Comparison of ENCODE assay signal across 23 mouse cellular contexts in the genomic region with DNA sequence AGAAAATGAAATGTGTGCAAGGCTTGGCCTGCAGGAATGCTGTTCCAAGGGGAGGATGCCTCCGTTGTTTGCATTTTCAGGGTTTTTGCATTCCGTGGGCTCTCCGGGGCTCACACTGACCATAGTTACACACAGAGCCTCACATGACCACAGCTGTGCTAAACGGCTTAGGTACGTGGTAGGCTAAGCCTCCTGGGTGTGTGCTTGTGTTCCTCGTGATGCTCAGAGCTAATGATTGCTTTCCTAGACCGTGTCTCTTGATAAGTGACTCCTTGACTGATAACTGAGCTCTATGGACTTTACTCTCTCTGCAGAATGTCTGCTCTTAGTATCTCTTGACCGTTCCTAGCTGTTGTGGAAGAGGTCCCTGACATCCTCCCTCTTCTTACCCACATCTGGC.
A peak's percentile ranks its signal among the peaks of the same experiment; 100 is the strongest.
DNase-seq lines count a peak whose midpoint lies in the region; ATAC-seq and TF ChIP-seq lines count a peak whose summit lies in the region.
"Had no signal": no experiment of that assay in that cellular context is flagged by ENCODE, and none has a peak within 500 bp of the region (broad histone marks: within the 10 kb centered on the region; RNA-seq: fewer than 3 reads in every experiment).

No protein-coding gene starts in this region.

- H3K9ac ChIP-seq in kidney, postnatal 0 days (ENCODE audit: low read depth, low read length): no peak overlapping the region
- H3K9ac ChIP-seq in intestine, embryonic 15.5 days: no peak overlapping the region
- no peak overlapping the region for H3K9ac ChIP-seq in stomach, embryonic 15.5 days
- H3K9ac ChIP-seq: forebrain, embryonic 13.5 days; heart, embryonic 12.5 days; heart, embryonic 15.5 days; hindbrain, embryonic 14.5 days had no signal

- intact Hi-C loops in gastrocnemius, postnatal 14 days (cut with DNase I; ENCODE audit: low total_unique reads): no loop called here

- H3K9me3 ChIP-seq in kidney, postnatal 0 days (replicated peaks; ENCODE audit: low read length): no peaks in the 10 kb centered on the region
- H3K9me3 ChIP-seq in intestine, embryonic 15.5 days: no peaks in the 10 kb centered on the region
- no peaks in the 10 kb centered on the region for H3K9me3 ChIP-seq in stomach, embryonic 15.5 days
- H3K9me3 ChIP-seq: forebrain, embryonic 10.5 days; forebrain, embryonic 13.5 days; heart, embryonic 12.5 days; heart, embryonic 15.5 days had no signal

- no peak overlapping the region for H3K27ac ChIP-seq in kidney, postnatal 0 days
- H3K27ac ChIP-seq in intestine, embryonic 15.5 days: no peak overlapping the region
- H3K27ac ChIP-seq in stomach, embryonic 15.5 days: no peak overlapping the region
- H3K27ac ChIP-seq: forebrain, embryonic 10.5 days; forebrain, embryonic 13.5 days; heart, embryonic 15.5 days; hindbrain, embryonic 14.5 days; hindbrain, postnatal 0 days had no signal

- no peaks in the 10 kb centered on the region for H3K27me3 ChIP-seq in kidney, postnatal 0 days (ENCODE audit: insufficient read depth, low read length)
- H3K27me3 ChIP-seq in intestine, embryonic 15.5 days (replicated peaks): peaks cover 2% of the 10 kb centered on the region; the same call in 1 of the 2 replicates
- no peaks in the 10 kb centered on the region for H3K27me3 ChIP-seq in stomach, embryonic 15.5 days (replicated peaks)
- H3K27me3 ChIP-seq: forebrain, embryonic 13.5 days; heart, embryonic 15.5 days had no signal

- H3K4me3 ChIP-seq in kidney, postnatal 0 days (replicated peaks; ENCODE audit: low read depth, low read length): no peak overlapping the region
- H3K4me3 ChIP-seq in intestine, embryonic 15.5 days (replicated peaks): no peak overlapping the region
- no peak overlapping the region for H3K4me3 ChIP-seq in stomach, embryonic 15.5 days (replicated peaks)
- H3K4me3 ChIP-seq: forebrain, embryonic 10.5 days; forebrain, embryonic 13.5 days; heart, embryonic 12.5 days; heart, embryonic 15.5 days had no signal

- ATAC-seq in kidney, postnatal 0 days (replicated peaks; ENCODE audit: low FRiP score, low read depth): no peak
- peak; percentile 93 for ATAC-seq in intestine, embryonic 15.5 days
- ATAC-seq in stomach, embryonic 15.5 days (ENCODE audit: insufficient read depth, low FRiP score, low read depth): peak; percentile 60; the same call in 1 of the 2 replicates
- no peak for ATAC-seq in granulocyte monocyte progenitor cell, adult 5-6 weeks (replicated peaks; ENCODE audit: poor library complexity, severe bottlenecking)
- ATAC-seq: activated CD4-positive, CD25-positive, alpha-beta regulatory T cell, adult 4 months; forebrain, embryonic 13.5 days; forebrain, embryonic 16.5 days; hindbrain, postnatal 0 days had no signal

- no peak overlapping the region for H3K4me2 ChIP-seq in kidney, postnatal 0 days (ENCODE audit: low read length)
- H3K4me2 ChIP-seq in intestine, embryonic 15.5 days (replicated peaks): no peak overlapping the region
- no peak overlapping the region for H3K4me2 ChIP-seq in stomach, embryonic 15.5 days
- H3K4me2 ChIP-seq: forebrain, embryonic 13.5 days; heart, embryonic 12.5 days; heart, embryonic 15.5 days; hindbrain, embryonic 14.5 days had no signal

- H3K36me3 ChIP-seq in kidney, postnatal 0 days (ENCODE audit: insufficient read depth, low read length): no peaks in the 10 kb centered on the region
- H3K36me3 ChIP-seq in intestine, embryonic 15.5 days: no peaks in the 10 kb centered on the region
- no peaks in the 10 kb centered on the region for H3K36me3 ChIP-seq in stomach, embryonic 15.5 days
- H3K36me3 ChIP-seq: forebrain, embryonic 10.5 days; heart, embryonic 12.5 days; heart, embryonic 15.5 days had no signal

- 0 out of 2 replicates have a peak, but pooled peaks cover 6% of the 10 kb centered on the region for H3K4me1 ChIP-seq in kidney, postnatal 0 days (replicated peaks; ENCODE audit: insufficient read depth, low read length)
- no peaks in the 10 kb centered on the region for H3K4me1 ChIP-seq in intestine, embryonic 15.5 days (replicated peaks)
- no peaks in the 10 kb centered on the region for H3K4me1 ChIP-seq in stomach, embryonic 15.5 days
- H3K4me1 ChIP-seq: forebrain, embryonic 10.5 days; forebrain, embryonic 13.5 days; heart, embryonic 15.5 days had no signal

- no peak for TF ChIP-seq CTCF in kidney, postnatal 0 days (IDR thresholded peaks at IDR 0.05; ENCODE audit: low read depth)

- peak; percentile 22 for DNase-seq in kidney, postnatal 0 days (ENCODE audit: low spot score)
- DNase-seq in kidney, postnatal 36 days: no peak
- no peak for DNase-seq in gastrocnemius, postnatal 14 days
- DNase-seq: adrenal gland, adult 8-10 months; adrenal gland, postnatal 25 days; cerebellum, adult 18-20 months; cerebellum, adult 9-10 months; cerebellum, postnatal 14 days; gastrocnemius, postnatal 10 days; heart, adult 18-20 months; heart, postnatal 10 days; heart, postnatal 4 days had no signal

- WGBS in kidney, postnatal 0 days: 75% methylated on average over 8 of the region's 8 CpGs
- 63% methylated on average over 8 of the region's 8 CpGs for WGBS in intestine, embryonic 15.5 days
- WGBS in stomach, embryonic 15.5 days: 60% methylated on average over 8 of the region's 8 CpGs

Comparison
In these comparisons a context has a peak if more than half of its experiments do, and no peak if none do; other contexts are left out.
1. ATAC-seq: peak in intestine, embryonic 15.5 days (single experiment) and stomach, embryonic 15.5 days (single experiment); none in kidney, postnatal 0 days (single experiment) and granulocyte monocyte progenitor cell, adult 5-6 weeks (single experiment).